Mouse (Mus musculus): ENCODE data around the gene Ly86. TPM values are rescaled to one million over a fixed set of nuclear protein-coding genes. Genes with fewer than 3 reads are reported as not detected.

Gene Ly86
- polyA plus RNA-seq, 1 experiment from 2014 or later: not detected

DNA sequence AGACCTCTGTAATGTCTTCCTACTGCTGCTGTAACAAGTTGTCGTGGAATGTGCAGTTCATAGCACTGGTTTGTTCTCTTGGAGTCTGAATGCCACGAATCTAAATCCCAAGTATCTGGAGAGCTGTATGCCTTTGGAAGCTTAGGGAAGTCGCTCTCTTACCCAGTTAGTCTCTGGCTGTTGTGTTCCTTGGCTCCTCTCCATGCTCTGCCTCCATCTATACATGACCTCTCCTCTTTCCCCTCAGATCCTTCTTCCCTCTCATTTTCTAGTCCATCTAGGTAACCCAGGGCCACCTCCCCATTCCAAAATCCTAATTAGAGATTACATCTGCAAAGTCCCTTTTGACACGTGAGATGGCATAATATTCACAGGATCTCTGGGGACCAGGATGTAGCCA lies 53.8 kb downstream of the Ly86 start:
- ATAC-seq (no peak), DNase-seq (ENCODE audit: low read depth, low spot score) (no peak)
- in situ Hi-C loops (cut with MboI; ENCODE audit: low pct_unique_long_range_greater_than_20kb): no loop called here
- POLR2A ChIA-PET: no interaction called here
- peaks cover 4% of the 10 kb centered on the region for H3K27me3 ChIP-seq
- no peak for TF ChIP-seq CTCF (IDR thresholded peaks at IDR 0.05)
- CTCF ChIA-PET: no interaction called here

- ChIA-PET POLR2A (no interaction called here), CTCF (no interaction called here)
- H3K27me3 ChIP-seq: peaks cover 4% of the 10 kb centered on the region
- no peak for TF ChIP-seq CTCF (IDR thresholded peaks at IDR 0.05)
- in situ Hi-C loops (cut with MboI; ENCODE audit: low pct_unique_long_range_greater_than_20kb): no loop called here
- DNase-seq (ENCODE audit: low read depth, low spot score) (no peak), ATAC-seq (no peak)
Measured at GRCm38 (mm10) chr13:37399340-37399739, 54.3 kb downstream of the Ly86 start.

DNA sequence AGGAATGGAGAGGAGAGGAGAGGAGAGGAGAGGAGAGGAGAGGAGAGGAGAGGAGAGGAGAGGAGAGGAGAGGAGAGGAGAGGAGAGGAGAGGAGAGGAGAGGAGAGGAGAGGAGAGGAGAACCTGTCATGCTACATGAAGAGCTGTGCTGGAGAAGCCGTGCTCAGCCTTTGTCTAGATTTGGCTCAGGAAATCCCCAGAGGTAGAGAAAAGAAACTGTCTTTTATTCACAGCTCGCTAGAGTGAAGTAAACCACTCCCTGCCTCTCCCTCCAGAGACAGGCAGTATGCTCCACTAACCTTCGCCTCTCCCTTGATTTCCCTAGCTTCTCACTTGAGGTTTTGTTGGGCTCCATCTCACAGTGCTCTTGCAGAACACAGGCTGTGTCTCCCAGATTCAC lies 57.4 kb downstream of the Ly86 start:
- ATAC-seq (no peak), DNase-seq (ENCODE audit: low read depth, low spot score) (no peak)
- no peak for TF ChIP-seq CTCF (IDR thresholded peaks at IDR 0.05)
- in situ Hi-C loops (cut with MboI; ENCODE audit: low pct_unique_long_range_greater_than_20kb): no loop called here
- H3K27me3 ChIP-seq: peaks cover 4% of the 10 kb centered on the region
- POLR2A ChIA-PET: no interaction called here
- CTCF ChIA-PET: no interaction called here

DNA sequence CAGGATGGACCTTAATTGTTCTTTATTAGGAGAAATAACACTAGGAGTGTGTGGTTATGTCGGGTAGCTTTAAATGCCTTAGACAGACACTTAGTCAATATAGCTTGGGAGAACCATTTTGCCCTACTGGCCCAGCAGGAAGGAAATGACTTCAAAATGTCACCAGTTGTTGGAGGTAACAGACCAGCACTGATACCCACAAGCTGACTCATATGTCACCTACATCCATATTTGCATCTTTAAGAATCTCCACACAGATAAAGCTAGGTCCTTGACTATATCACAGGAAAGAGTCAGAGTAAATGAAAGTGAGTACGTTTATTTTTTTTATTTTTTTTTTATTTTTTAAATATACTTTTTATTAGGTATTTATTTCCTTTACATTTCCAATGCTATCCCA lies 58.7 kb downstream of the Ly86 start:
- no peak for ATAC-seq

DNA sequence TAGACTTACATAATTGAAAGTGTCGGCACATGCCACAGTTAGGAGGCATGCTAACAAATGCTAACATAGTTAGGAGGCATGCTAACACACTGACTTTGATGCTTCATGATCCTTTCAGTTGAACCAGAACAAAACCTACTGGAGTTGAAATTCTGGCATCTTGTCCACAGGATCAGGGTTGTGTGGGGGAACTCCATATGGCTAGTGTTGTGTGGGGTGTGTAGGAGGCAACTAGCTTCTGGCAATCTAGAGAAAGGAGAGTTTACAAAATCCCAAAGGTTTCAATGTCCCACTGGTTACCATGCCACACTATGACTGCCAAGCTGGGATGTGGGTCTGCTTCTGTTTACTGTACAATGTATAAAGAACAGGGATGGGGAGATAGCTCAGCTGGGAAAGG lies 70.7 kb downstream of the Ly86 start:
- DNase-seq (ENCODE audit: low read depth, low spot score): no peak
- no peak for ATAC-seq
- in situ Hi-C loops (cut with MboI; ENCODE audit: low pct_unique_long_range_greater_than_20kb): no loop called here
- ChIA-PET POLR2A (no interaction called here), CTCF (interaction anchor here (1.8 kb wide), 1 partner anchor 14 kb away, joined by 6 read pairs; no protein-coding TSS in a partner anchor)
- no peaks in the 10 kb centered on the region for H3K27me3 ChIP-seq
- no peak for TF ChIP-seq CTCF (IDR thresholded peaks at IDR 0.05)

More for the DNA sequence above, 58.7 kb downstream of the Ly86 start:
- CTCF ChIA-PET: no interaction called here
- H3K27me3 ChIP-seq: peaks cover 4% of the 10 kb centered on the region
- DNase-seq (ENCODE audit: low read depth, low spot score): no peak
- in situ Hi-C loops (cut with MboI; ENCODE audit: low pct_unique_long_range_greater_than_20kb): no loop called here
- POLR2A ChIA-PET: no interaction called here
- TF ChIP-seq CTCF (IDR thresholded peaks at IDR 0.05): no peak

GRCm38 (mm10) chr13:37423416-37423815 lies 78.4 kb downstream of the Ly86 start:
- in situ Hi-C loops (cut with MboI; ENCODE audit: low pct_unique_long_range_greater_than_20kb): no loop called here
- POLR2A ChIA-PET: no interaction called here
- DNase-seq (ENCODE audit: low read depth, low spot score): no peak

GRCm38 (mm10) chr13:37424904-37425303 lies 79.9 kb downstream of the Ly86 start:
- TF ChIP-seq CTCF (IDR thresholded peaks at IDR 0.05): no peak
- in situ Hi-C loops (cut with MboI; ENCODE audit: low pct_unique_long_range_greater_than_20kb): loop anchor here (25.0 kb wide), 1 partner anchor 762 kb away; no protein-coding TSS in a partner anchor
- ChIA-PET CTCF (no interaction called here), POLR2A (no interaction called here)
- DNase-seq (ENCODE audit: low read depth, low spot score): no peak
- H3K27me3 ChIP-seq: no peaks in the 10 kb centered on the region
- no peak for ATAC-seq

More at GRCm38 (mm10) chr13:37423416-37423815, 78.4 kb downstream of the Ly86 start:
- CTCF ChIA-PET: no interaction called here
- TF ChIP-seq CTCF (IDR thresholded peaks at IDR 0.05): no peak
- ATAC-seq: no peak
- H3K27me3 ChIP-seq: no peaks in the 10 kb centered on the region

GRCm38 (mm10) chr13:37425406-37425805 lies 80.4 kb downstream of the Ly86 start:
- ChIA-PET POLR2A (no interaction called here), CTCF (no interaction called here)
- in situ Hi-C loops (cut with MboI; ENCODE audit: low pct_unique_long_range_greater_than_20kb): loop anchor here (25.0 kb wide), 1 partner anchor 762 kb away; no protein-coding TSS in a partner anchor
- no peaks in the 10 kb centered on the region for H3K27me3 ChIP-seq
- no peak for ATAC-seq
- no peak for DNase-seq (ENCODE audit: low read depth, low spot score)
- TF ChIP-seq CTCF (IDR thresholded peaks at IDR 0.05): no peak

- no peak for TF ChIP-seq CTCF (IDR thresholded peaks at IDR 0.05)
- in situ Hi-C loops (cut with MboI; ENCODE audit: low pct_unique_long_range_greater_than_20kb): loop anchor here (25.0 kb wide), 1 partner anchor 761 kb away; no protein-coding TSS in a partner anchor
- ATAC-seq (no peak), DNase-seq (ENCODE audit: low read depth, low spot score) (no peak)
- CTCF ChIA-PET: interaction anchor here (1.2 kb wide), 1 partner anchor 15 kb away, joined by 3 read pairs; no protein-coding TSS in a partner anchor
- POLR2A ChIA-PET: no interaction called here
- H3K27me3 ChIP-seq: no peaks in the 10 kb centered on the region
Measured at GRCm38 (mm10) chr13:37426578-37427336, 81.7 kb downstream of the Ly86 start.

- DNase-seq (ENCODE audit: low read depth, low spot score): no peak
- in situ Hi-C loops (cut with MboI; ENCODE audit: low pct_unique_long_range_greater_than_20kb): loop anchor here (25.0 kb wide), 1 partner anchor 759 kb away; no protein-coding TSS in a partner anchor
- POLR2A ChIA-PET: interaction anchor here (0.7 kb wide), 2 partner anchors 595 to 777 kb away, joined by 4 to 5 read pairs; no protein-coding TSS in a partner anchor
Measured at GRCm38 (mm10) chr13:37428496-37428895, 83.5 kb downstream of the Ly86 start.

DNA sequence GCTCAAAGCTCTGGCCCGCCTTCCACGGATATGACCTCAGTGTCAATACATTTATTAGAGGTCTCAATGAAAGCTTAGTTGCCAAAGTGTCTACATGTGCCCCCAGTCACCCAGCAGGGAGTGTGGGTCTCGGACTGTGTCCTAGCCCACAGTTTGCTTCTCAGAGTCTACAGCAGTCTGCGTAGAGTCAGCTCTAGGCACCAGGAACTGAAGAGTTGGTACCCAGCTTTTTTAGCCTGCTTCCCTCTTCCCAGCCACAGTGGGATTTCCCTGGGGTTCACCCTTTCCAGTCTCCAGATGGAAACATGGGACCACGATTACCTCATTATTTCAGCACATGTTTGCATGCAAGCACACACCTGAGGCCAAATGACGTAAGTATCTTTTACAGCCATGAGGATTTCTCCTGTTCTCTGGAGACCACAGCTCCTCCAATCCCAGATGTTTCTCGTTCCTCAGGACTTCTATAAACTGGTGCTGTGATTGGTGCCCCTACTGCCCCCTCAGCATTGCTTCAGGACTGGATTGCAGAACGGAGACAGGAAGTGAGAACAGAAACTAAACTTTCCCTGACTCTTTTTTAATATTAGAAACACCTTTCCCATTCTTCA lies 84.8 kb downstream of the Ly86 start:
- in situ Hi-C loops (cut with MboI; ENCODE audit: low pct_unique_long_range_greater_than_20kb): loop anchor here (25.0 kb wide), 1 partner anchor 758 kb away; no protein-coding TSS in a partner anchor
- ATAC-seq (no peak), DNase-seq (ENCODE audit: low read depth, low spot score) (no peak)
- no peaks in the 10 kb centered on the region for H3K27me3 ChIP-seq
- ChIA-PET CTCF (interaction anchor here (1.2 kb wide), 1 partner anchor 13 kb away, joined by 6 read pairs; no protein-coding TSS in a partner anchor), POLR2A (no interaction called here)
- TF ChIP-seq CTCF (IDR thresholded peaks at IDR 0.05): no peak

More at GRCm38 (mm10) chr13:37428496-37428895, 83.5 kb downstream of the Ly86 start:
- CTCF ChIA-PET: no interaction called here
- H3K27me3 ChIP-seq: no peaks in the 10 kb centered on the region
- no peak for TF ChIP-seq CTCF (IDR thresholded peaks at IDR 0.05)
- no peak for ATAC-seq

Measured in Patski (cell line).